ENCODE assay signal across 8 mouse cellular contexts in the genomic region with DNA sequence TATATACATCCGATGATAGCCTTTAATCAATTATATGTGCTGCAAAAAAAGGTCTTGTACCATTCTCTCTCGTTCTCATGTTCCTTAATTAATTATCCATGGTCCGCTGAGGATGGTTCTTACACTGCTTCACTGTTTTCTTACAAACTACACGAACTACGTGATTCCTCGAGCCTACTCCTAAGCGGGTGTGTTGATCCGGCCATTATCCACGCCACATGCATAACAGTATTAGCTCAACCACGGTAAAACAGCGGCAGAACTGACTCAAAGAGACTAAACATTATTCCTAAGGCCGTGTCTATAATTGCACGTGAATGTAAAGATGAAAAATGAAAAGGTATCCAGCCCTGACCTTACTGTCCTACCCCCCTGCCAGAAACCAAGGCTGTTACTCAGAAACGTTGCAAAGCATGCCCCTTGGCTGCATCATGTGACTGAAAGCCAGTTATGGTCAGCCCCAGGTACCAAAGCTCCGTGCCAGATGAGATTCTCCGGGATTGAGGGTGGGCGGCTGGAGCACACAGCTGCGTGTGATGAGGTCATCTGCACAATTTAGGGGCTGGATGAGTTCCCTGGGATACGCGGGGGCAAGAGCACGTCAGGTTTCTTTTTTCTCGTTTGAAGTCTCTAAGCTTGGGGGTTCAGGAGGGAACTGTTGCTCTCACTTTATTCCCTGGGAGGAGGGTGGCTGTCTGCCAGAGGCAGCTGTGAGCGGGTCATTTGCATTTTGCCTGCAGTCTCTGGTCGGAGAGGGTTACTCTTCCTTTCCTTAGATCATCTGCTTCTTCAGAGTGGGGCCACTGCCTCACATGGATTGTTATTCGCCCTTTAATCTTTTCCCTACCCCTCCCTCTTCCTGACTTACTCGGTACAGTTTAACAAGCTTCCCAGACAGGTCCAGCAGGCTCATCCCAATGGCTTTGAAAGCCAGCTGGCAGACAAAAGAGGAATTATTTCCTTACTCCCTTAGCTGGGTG.
DNase-seq lines count a peak whose midpoint lies in the region; ATAC-seq lines count a peak whose summit lies in the region.

No protein-coding gene starts in this region.

- WGBS in liver, embryonic 16.5 days (ENCODE audit: insufficient replicate concordance), result 22% methylated on average over 26 of the region's 26 CpGs

- ATAC-seq in liver, embryonic 16.5 days (ENCODE audit: low read depth), result no peak

- H3K9me3 ChIP-seq in liver, embryonic 16.5 days (replicated peaks; ENCODE audit: control insufficient read depth, low read length), result no peaks in the 10 kb centered on the region

- H3K4me2 ChIP-seq in liver, embryonic 16.5 days (ENCODE audit: low read depth, low read length), result peak overlapping the region; percentile 34

- H3K4me3 ChIP-seq in liver, embryonic 16.5 days (ENCODE audit: low read depth, low read length), result no peak overlapping the region

- H3K27ac ChIP-seq in liver, embryonic 16.5 days (ENCODE audit: low read length), result no peak overlapping the region

- no peaks in the 10 kb centered on the region for H3K27me3 ChIP-seq in liver, embryonic 16.5 days (ENCODE audit: control insufficient read depth, insufficient read depth, low read depth, low read length)

- no peaks in the 10 kb centered on the region for H3K4me1 ChIP-seq in liver, embryonic 16.5 days (ENCODE audit: control insufficient read depth, low read depth, low read length)

- peak; percentile 13 to 18 for DNase-seq in cerebellum, postnatal 36 days
- no peak for DNase-seq in cerebellum, adult 9-11 months
- peak; percentile 20 for DNase-seq in R1 (ENCODE audit: low read depth, low spot score)
- DNase-seq in forelimb bud, embryonic 11.5 days (ENCODE audit: low read depth, low spot score), result peak; percentile 63
- peak; percentile 68 to 75 for DNase-seq in kidney, adult 8-10 months
- peak; percentile 20 for DNase-seq in retina, postnatal 7 days (ENCODE audit: low read depth, low spot score)
- no peak for DNase-seq in thymus, postnatal 10 days (ENCODE audit: low spot score in 2 of 2)

- no peak overlapping the region for H3K9ac ChIP-seq in liver, embryonic 16.5 days (ENCODE audit: low read depth, low read length)

- no peaks in the 10 kb centered on the region for H3K36me3 ChIP-seq in liver, embryonic 16.5 days (ENCODE audit: control insufficient read depth, insufficient read depth)

Comparison
In these comparisons a context has a peak if more than half of its experiments do, and no peak if none do; other contexts are left out.
1. DNase-seq: peak in cerebellum, postnatal 36 days (2 of 2), R1 (single experiment), forelimb bud, embryonic 11.5 days (single experiment), kidney, adult 8-10 months (2 of 2) and retina, postnatal 7 days (single experiment); none in cerebellum, adult 9-11 months (single experiment) and thymus, postnatal 10 days (0 of 2).